Mouse (Mus musculus) ZHBTc4 (cell line): ENCODE measurements around the gene Cadm2.

Source experiments
- DNase-seq: peaks from one replicate; pipeline ENCODE4 v3.0.0-alpha.2; 2011; ENCODE audit warnings: low read depth, low spot score

Cadm2 gene

DNA sequence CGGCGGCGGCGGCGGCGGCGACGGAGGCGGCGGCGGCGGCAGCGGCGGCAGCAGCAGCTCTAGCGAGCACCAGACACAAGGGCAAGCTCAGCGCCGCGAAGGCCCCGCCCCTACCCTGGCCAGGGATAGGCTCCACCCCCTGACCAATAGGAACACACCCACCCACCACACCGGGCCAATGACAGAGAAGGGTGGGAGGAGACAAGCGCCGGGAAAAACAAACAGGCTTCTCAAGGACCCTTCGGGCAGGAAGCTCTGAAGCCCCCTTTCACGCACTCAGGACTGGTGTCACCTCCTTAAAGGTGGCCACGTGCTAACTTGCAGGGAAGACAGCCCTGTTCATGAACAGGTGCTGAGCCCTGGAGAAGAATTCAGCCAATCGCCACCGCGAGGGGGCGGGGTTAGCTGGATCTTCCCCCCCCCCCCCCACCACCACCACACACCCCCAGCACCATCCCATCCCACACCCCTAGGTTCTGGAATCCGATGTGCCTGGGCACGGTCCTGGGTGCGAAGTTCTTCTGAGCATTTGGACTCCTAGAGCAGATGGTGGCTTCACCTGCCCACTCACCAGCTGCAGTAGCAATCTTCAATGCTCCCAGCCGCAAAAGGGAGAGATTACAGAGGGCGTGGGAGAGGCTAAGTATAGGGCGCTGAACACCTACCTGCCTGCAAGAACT is at the start of gene Cadm2:
Cadm2 (minus strand) TSS at position 83 of the 680 bp plus-strand sequence.
- DNase-seq = peak; percentile 96

DNA sequence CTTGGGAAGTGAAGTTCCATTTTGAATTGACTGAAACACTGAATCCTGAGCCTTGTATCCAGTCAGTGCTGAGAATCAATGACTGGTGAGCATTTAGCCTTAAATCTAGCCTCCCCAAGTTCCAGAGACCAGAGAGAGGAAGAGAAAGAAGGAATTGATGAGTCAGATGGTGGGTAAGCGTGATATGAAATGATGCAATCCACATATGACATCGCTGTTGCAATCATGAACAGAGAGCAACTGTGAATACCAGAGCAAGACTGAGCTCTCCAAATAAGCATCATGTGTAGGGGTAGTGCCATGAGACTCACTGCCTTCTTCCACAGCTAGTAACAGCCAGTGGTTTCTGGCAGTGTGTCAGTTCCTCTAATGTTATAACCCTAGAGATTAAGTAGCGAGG is 26.2 kb upstream of the Cadm2 start:
- DNase-seq = no peak

DNA sequence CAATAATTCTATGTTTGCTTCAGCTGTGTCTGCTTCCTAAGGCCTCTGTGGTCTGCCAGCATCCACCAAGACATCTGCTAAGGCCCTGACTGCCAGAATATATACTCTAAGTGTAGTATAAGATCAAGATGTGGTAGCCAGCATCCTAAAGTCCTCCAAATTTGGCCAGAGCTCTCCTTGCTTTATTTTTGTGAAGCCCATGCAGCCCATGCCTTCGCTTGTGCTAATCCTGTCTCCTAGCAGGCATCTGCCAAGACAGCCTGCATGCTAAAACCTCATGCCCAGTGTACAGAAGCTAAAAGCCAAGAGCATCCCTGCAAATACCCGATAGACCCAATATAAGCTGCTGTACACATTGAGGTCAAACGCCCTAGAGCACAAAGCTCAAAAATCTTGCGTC is 22.9 kb upstream of the Cadm2 start:
- no peak for DNase-seq

DNA sequence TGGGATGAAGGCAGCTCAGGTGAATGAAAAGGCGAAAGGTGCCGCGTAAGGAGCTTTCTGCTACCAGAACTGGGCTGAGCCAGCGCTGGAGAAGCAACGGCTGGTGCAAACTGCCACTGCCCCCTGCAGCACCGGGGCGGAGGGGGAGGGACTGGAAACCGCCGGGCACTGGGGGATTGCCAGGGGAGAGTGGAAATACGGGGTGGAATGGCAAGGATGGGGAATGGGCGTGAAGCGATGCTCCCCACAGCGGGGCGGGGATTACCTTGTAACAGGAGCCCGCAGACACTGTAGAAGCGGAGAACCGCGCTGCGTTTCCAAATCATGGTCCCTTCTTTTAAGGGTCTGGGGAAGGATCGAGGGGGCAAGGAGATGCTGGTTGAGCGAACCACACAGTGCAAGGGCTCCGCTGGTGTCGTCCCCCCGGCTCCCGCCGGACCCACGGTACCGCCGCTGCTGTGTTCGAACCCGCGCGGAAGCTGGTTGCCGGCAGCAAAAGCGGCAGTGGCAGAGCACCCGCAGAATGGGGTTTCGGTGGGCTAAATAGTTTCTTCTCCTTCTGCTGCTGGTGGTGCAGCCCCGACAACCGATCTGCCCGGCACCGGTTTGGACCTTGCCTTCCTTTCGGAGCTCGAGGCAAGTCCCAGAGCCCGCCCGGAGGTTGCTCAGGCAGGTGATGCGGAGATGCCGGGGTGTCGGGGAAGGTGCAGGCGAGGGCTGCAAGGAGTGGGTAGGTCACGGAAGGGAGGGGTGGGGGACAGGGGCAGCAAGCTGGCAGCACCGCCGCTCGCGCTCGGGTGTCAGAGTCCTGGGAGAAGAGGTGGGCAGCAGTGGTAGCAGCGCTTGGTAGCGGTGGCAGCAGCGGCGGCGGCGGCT is 564 bp downstream of the Cadm2 start:
- peak; percentile 65 for DNase-seq

DNA sequence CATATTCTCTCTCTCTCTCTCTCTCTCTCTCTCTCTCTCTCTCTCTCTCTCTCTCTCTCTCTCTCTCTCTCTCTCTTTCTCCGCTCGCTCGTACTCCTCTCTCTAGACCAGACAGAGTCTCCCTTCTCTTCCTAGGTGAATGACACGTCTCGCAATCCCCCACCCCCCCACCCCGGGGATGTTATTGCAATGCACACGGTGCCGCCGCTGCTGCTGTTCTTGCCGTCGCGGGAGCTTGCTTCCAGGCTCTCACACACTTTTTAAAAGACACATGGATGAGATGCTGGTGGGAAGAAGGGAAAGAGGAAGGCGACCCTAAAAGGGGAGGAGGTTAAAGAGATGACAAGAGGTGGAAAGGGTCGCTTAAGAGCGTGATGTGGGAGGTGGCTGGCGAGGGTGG is 1.3 kb downstream of the Cadm2 start:
- no peak for DNase-seq

DNA sequence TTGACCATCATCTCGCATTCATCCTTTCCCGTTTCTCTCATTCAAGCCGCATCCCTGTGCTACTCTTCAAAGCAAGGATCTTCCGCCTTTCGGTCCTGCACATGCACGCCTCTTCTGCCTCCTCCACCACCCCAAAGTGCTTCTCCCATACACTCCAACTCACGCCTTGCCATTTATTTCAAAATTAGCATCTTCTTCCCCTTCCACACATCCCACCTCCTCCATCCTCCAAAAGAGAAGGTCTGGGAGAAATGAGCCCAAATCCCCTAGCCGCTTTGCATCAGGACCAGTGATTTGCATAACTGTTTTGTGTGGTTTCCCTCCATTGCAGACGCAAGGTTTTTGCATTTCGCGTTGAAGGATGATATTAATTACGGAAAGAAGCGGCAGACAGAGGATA is 1.9 kb downstream of the Cadm2 start:
- DNase-seq = no peak

DNA sequence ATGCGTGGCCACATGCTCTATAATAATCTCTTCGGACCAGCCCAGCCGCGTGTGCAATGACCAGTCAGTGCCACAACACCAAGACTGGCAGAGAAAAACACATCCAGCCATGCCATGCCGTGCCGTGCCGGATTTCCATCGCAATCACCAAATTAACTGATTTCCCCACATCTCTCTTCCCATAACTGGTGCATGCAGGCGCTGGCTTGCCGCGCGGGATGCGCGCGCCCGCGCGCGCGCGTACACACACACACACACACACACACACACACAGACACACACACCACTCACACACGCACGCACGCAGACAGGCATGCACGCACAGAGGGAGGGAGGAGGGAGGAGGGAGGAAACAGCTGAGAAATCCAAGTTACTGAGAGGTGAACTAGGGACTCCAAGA is 2.9 kb downstream of the Cadm2 start:
- DNase-seq = peak; percentile 28

DNA sequence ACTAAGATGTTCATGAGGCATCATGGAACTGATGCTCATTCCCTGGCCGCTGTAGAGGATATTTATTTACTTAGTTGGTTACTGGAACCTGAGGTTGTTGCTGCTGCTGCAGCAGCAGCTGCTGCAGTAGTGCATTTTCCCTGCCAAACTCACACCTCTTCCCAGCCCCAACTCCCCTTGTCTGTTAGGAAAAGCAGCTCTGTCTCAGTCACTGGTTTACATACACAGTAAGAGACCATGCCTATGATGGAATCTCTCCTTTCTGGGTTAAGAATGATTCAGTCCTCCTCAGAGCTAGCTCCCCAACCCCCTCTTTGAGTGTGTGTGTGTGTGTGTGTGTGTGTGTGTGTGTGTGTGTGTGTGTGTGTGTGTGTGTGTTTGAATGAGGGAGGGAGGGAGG is 3.5 kb downstream of the Cadm2 start:
- DNase-seq = no peak

DNA sequence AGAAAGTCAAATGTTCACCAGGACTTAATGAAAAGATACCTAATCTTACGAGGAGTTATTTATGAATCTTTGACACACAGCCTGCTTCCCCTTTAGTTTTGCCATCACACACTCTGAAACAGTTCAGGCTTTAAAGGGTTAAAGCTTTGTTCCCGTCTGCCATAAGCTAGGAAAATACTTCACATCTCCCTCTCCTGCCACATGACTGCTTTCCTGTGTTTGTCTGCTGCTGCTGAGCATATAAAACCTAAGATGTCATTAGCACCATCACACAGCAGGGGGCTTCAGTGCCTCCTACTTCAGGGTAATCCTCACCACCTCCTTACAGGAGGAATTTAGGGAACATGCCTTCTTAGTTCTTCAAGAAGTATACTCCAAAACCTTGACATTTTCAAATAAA is 6.8 kb downstream of the Cadm2 start:
- DNase-seq = peak; percentile 54

DNA sequence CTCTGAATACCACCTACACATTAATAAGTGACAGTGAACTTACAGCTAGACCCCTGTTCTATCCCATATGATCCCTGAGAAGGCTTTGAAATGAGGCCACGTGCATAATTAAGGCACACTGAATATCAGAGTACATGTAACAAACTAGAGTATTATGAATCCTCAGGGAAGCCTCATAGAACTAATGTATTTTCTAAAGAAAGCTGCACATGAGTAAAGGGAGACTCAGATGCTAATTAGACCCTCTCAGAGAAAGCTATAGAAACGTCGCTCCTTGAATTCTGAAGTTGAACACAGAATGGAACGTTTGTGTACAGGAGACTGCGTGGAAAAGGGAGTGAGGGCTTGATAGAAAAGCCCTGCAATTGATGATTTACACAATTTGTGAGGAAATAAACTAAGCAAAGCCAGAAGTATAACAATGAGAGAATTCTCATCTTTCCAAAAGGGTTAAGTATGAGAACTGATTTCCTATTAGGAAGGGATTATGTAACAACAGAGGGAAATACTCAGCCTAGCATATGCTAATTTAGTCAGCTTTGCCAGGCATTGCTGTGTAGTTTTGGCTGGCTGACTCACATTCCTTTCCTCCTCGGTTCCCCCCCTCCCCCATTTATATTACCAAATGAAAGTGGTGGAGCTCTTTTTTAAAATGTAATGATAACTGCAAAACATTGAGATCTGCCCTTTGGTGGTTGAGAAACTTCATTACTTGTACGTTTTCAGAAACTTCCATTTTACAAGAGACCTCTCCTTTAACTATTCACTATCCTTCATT is 9.6 kb downstream of the Cadm2 start:
- DNase-seq = no peak

DNA sequence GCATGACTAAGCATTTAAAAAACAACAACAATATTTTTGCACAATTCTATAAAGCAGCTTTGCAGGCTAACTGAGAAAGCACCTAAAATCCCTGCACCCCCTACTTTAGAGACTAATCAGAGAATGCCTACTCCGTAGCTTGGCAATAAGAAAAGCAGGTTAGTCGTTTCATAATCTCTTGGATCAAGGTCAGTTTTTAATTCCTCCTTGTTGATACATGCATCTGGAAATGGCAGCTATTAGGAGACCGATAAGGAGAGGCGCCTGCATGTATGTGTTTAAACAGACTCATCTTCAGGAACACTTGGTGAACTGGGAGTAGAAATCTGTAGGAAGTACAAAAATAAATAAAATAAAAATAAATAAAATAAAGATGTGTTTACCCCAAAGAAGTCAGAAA is 11.6 kb downstream of the Cadm2 start:
- DNase-seq = no peak

DNA sequence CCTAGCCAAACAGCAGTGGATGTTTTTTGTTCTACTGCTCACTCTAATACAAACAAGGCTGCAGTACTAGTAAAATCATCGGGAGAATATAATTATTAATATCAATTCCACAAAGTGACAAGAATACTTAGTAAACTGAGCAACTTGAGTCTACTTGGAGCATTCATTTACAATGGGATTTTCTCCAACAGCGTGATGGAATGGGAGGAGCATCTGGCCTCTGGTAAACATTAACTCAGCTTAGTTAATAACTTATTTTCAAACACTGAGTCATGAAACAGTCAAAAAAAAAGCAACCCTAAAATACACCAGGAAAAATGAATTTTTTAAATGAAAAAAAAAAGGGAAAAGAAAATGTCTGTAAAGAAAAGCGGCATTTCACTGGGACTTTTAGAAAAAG is 12.2 kb downstream of the Cadm2 start:
- no peak for DNase-seq

DNA sequence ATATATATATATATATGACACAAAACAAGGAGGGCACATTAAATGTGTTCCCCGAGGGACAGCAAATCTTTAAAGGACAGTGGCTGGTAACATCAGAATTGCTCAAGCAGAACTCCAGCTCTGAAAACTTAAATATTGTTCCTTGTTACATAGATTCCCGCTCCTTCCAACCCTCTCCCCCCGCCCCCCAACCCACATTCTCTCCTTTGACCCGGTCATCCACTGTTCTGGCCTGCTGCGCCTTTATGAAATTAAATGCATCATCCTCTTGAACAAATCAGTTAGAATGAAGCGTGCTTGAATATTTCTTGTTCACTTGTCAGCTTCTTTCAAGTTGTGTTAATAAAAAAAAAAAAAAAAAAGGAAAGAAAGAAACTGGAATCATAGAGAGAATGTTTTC is 15.0 kb downstream of the Cadm2 start:
- no peak for DNase-seq

DNA sequence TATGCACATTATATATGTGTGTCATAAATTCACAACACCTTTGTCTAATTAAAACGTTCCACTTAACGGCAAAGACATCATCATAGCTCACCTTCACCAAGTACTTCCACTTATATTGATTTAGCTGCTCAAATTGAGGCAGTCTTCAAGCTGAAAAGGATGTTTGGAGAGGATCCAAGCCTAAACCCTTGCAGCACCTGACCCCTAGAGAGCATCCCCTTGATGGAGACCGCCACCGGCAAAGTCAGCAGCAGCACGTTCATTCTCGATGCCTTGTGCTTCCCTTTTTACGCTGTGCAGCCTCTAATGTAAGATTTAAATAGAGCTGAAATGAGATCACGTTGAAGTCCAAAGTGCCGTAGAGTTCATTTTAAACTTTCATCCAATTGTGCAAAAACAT is 20.7 kb downstream of the Cadm2 start:
- no peak for DNase-seq

DNA sequence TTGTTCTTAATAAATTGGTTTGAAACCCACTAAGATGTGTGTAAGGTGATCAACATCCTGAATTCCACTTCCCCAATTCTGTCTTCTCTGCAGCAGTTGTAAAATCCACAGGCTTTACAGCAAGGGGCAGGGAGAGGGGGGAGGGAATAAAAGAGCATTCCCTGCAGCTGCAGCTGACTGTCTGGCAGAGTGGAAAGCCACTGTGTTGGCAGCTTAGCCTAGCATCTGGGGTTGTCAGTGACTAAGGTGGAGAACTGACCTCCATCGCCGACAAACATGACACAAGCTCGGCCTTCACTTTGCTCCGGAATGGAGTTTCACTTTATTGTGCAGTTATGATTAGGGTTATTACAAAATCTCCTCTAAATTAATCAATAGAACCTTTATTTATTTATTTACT is 21.9 kb downstream of the Cadm2 start:
- DNase-seq = no peak

DNA sequence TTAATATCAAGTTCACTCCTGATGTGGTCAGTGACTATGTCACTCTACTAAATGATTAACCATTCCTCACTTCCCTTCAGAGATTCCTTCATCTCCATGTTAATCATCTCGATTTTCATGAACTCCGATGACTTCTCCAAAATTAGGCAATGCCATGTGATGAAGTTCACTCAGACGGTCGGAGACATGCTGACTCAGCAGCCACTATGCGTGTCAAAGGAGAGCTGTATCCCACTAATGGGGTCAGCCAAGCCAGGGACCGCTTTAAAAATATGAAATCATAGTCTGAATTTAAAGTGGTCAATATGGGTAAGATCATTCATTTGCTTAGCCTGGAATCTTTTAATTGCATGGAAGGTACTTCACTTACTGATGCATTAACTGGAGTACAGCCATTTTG is 29.7 kb downstream of the Cadm2 start:
- DNase-seq = no peak

DNA sequence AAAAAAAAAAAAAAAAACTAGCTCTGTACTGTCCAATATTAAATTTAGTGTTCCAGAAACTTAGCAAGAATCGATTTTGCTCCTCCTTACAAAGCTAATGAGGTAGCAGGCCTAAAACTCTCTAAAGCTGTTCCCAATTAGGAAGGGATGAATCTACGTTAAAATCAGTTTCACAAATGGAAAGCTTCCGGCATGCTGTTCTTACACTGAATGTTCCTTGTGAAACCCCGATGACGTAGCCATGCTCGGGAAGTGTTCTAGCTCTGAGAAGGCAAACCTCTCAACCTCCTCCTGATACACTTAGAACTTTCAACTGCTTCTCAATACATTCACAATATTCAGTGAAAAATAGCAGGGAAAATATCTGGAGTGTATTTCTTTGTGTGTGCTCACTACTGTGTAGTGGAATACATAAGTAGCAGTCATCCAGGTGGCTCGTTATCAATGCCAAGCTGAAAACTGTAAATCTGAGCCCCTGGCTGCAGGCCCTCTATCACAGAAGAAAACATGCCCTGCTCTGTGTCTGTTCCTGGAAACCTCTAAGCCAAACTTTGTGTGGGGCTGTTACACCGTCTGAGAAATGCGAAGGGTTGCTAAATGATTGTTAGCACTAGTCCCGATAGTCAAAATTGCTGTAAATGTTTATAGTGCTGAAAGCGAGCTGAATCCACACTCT is 41.7 kb downstream of the Cadm2 start:
- DNase-seq = no peak

DNA sequence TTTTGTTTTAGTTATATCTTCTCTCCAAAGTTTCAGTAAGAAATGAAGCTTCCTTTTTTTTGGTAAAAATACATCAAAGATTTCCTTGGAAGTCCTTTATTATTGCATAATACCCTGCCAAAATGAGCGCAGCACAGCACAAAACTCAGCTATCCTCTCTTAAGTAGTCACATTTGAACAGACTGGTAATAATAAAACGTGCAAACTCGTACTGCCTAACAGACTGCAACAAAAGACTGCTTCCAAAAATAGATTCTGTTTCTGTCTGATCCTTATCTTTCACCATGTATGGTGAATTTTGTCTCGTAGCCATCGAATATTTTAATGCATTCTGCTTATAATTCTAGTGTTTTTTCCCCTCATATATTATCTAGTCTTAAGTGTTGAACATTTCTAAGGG is 45.2 kb downstream of the Cadm2 start:
- DNase-seq = no peak

DNA sequence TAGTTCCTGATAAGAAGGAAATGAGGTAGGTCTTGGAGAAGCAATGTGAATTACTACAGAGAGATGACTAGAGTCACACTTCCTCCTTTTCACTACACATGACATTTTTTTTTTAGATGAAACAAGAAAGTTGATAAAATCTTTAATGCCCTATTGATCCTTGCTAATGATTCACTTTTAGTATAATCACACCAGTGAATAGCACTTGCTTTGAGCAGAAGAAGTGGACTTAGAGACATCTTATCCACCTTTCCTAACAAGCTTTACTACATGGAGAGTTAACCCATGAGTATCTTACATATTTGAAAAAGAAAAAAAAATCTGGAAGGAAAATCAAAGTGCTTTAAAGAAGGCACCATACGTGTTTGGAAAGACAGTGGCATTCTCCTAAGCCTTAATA is 93.7 kb downstream of the Cadm2 start:
- no peak for DNase-seq

DNA sequence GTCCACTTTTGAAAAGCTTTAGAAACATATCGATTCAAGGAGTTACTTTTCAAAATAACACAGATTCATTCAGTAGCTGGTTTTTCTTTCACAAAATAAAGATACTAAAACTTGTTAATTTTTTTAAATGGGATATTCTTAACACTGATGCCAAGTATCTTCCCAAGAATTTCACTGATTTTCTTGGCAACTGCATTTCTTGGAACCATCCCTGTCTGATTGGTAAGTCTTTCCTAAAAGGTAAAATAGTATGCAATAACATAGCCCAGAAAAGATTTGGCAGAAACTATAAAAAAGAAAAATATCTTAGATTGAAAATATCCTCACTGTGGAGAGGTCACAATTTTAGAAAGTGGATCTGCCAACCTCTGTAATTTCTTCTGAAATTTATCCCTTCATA is 95.8 kb downstream of the Cadm2 start:
- no peak for DNase-seq

DNA sequence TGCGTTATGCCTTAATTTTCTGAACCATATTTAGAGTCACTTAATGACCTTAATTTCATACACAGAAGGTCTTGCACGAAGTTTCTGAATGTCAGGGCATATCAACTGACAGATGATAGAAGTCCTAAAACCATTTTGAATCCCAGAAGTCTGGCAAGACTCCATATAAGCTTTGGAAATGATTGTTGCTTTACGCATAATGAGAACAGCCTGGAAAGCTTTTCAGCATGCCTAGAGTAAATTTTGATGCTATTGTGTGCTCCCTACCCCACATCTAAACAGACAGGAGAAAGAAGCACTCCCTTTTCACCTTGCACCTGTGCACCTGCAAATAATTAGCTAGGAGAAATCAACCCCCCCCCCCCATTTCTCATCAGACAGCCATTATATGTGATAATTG is 102.4 kb downstream of the Cadm2 start:
- DNase-seq = no peak

DNA sequence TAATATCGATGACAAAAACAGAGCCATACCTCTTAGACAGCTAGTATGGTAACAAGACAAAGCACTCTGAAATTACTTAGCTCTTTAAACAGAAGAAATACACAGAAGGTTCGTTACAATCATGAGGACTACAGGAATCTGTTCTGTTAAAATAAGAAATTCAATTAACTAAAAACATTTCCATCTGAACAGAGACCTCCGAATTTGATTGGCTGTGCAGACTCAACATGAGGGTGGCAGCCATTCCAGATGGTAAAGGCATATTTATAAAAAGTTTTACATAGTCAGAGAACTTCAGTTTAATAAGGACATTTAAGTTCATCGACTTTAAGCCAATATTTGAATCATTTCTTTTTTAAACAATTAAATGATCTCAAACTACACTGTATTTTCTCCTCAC is 105.2 kb downstream of the Cadm2 start:
- no peak for DNase-seq
